Mouse (Mus musculus) small intestine, adult 2 months (tissue): ENCODE results near the gene Kat6b. TPM values are rescaled to one million over a fixed set of nuclear protein-coding genes. Genes with fewer than 3 reads are reported as not detected.

ENCODE experiments used
- H3K27ac ChIP-seq: fragments of 200-500 bp; 2 replicates; pipeline ENCODE4 v1.5.1; 2012; ENCODE audit warnings: low read depth, low read length, control low read depth, inconsistent platforms; ENCODE audit not compliant: insufficient read depth
- H3K27me3 ChIP-seq: fragments of 200-500 bp; 2 replicates; pipeline ENCODE4 v1.6.1; 2012; ENCODE audit warnings: mild to moderate bottlenecking, moderate library complexity, low read length, inconsistent platforms; ENCODE audit not compliant: control insufficient read depth, insufficient read depth
- H3K36me3 ChIP-seq: fragments of 200-500 bp; 2 replicates; pipeline ENCODE4 v1.6.1; 2012; ENCODE audit warnings: mild to moderate bottlenecking, low read length, control low read depth, inconsistent platforms; ENCODE audit not compliant: control insufficient read depth, insufficient read depth
- H3K4me1 ChIP-seq: fragments of 200-500 bp; 2 replicates; pipeline ENCODE4 v1.6.1; 2012; ENCODE audit warnings: low read length, inconsistent platforms, mixed read lengths; ENCODE audit not compliant: control insufficient read depth, insufficient read depth, insufficient read length
- H3K4me3 ChIP-seq: fragments of 200-500 bp; 2 replicates; pipeline ENCODE4 v1.5.1; 2012; ENCODE audit warnings: low read depth, mild to moderate bottlenecking, control low read depth, inconsistent platforms, low read length, moderate library complexity
- CTCF ChIP-seq: fragments of 200-500 bp; IDR thresholded peaks from 2 replicates; pipeline ENCODE4 v1.5.1; 2012; ENCODE audit warnings: low read depth, mild to moderate bottlenecking, control low read depth, inconsistent platforms, low read length, moderate library complexity, mixed read lengths; ENCODE audit not compliant: insufficient replicate concordance, insufficient read length; ENCODE audit errors: extremely low read depth
- POLR2A ChIP-seq: fragments of 200-500 bp; IDR thresholded peaks from 2 replicates; pipeline ENCODE4 v1.6.1; 2012; ENCODE audit warnings: low read depth, mild to moderate bottlenecking, control low read depth, inconsistent platforms, low read length, moderate library complexity
- WGBS: fragments of 180-500 bp; shearing (Covaris S2); methylation state at CpG from one replicate; pipeline ENCODE4 v1.1.7; 2018; 5-methylcytosine and 5-hydroxymethylcytosine counted together
- polyA plus RNA-seq: library from polyadenylated mRNA; depleted of rRNA; stranded (reverse); fragments of >200 nt; gene quantifications from 2 replicates; pipeline ENCODE4 v1.2.3, GENCODE M21; 2012

Gene Kat6b
- polyA plus RNA-seq, 1 experiment, result 8.3 TPM

DNA sequence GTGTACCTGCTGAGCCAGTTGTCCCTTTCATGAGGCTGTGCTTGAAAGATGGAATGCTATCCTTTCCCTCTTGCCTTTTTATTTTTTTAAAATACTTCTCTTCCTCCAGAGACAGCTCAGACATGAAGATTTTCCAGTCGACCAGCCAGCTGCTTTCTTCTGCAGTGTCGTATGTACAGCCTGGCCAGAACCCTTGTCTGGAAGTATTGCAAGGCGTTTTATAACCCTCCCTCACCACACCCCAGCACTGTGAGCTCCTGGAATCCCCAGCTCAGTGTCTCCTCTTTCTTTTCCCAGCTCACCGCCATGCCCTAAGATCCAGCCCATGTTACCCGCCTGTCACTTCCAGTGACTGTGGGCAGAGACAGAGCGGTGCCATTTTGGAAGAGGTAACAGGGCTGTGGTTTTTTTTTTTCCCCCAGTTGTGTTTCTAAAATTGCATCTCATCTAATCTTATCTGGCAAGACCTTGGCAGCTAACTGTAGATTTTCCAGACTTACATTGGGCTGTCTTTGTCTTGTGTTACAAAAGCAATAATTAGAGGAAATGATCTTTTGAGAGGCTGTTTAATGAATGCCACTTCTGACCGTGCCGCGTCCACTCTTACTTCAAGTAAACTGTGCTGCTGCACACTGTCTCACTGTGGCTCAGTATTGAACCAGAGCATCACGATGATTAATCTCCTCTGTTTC is 77.4 kb downstream of the Kat6b start:
- H3K36me3 ChIP-seq, result no peaks in the 10 kb centered on the region
- WGBS, result 14% methylated on average over 10 of the region's 10 CpGs
- H3K4me1 ChIP-seq, result peaks cover 17% of the 10 kb centered on the region
- H3K27me3 ChIP-seq, result no peaks in the 10 kb centered on the region
- no peak overlapping the region for H3K4me3 ChIP-seq
- H3K27ac ChIP-seq, result peak overlapping the region; percentile 78
- TF ChIP-seq POLR2A (no peak), CTCF (no peak)

DNA sequence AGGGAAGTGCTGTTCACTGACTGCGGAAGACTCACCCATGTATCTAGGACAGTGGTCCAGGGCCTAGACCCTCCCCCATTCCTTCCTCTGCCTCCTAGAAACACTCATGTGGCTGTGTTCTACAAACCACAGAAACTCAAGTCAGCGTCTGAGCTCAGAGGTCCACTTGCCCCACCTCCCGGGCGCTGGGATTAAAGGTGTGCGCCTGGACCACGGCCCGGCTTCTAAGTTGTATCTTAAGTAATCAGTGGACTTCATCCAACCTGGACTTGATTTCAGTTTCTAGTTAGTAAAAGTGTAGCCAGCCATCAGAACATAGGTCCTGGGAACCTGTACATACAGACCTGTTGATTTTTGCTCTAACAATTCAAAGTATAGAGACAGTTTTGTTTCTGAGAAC is 78.2 kb downstream of the Kat6b start:
- H3K4me1 ChIP-seq, result peaks cover 17% of the 10 kb centered on the region
- 25% methylated on average over 7 of the region's 7 CpGs for WGBS
- H3K27me3 ChIP-seq, result no peaks in the 10 kb centered on the region
- H3K36me3 ChIP-seq, result no peaks in the 10 kb centered on the region
- peak overlapping the region; percentile 78 for H3K27ac ChIP-seq
- peak overlapping the region; percentile 13; the same call in 1 of the 2 replicates for H3K4me3 ChIP-seq
- TF ChIP-seq CTCF (peak; percentile 25; the same call in 1 of the 2 replicates), POLR2A (no peak)

- TF ChIP-seq POLR2A (no peak), CTCF (no peak)
- no peak overlapping the region; the same call in 1 of the 2 replicates for H3K27ac ChIP-seq
These were observed 79.4 kb downstream of the Kat6b start for GRCm38 (mm10) chr14:21560481-21561209.

GRCm38 (mm10) chr14:21561396-21562065 is 80.3 kb downstream of the Kat6b start:
- H3K4me1 ChIP-seq, result peaks cover 17% of the 10 kb centered on the region
- TF ChIP-seq POLR2A (no peak), CTCF (no peak)
- 56% methylated on average over 8 of the region's 8 CpGs for WGBS
- no peak overlapping the region for H3K4me3 ChIP-seq
- H3K27me3 ChIP-seq, result no peaks in the 10 kb centered on the region
- H3K36me3 ChIP-seq, result no peaks in the 10 kb centered on the region
- H3K27ac ChIP-seq, result no peak overlapping the region

More at GRCm38 (mm10) chr14:21560481-21561209, 79.4 kb downstream of the Kat6b start:
- Histone ChIP-seq H3K4me1 (peaks cover 17% of the 10 kb centered on the region), H3K4me3 (no peak overlapping the region), H3K36me3 (no peaks in the 10 kb centered on the region), H3K27me3 (no peaks in the 10 kb centered on the region)
- 64% methylated on average over 11 of the region's 11 CpGs for WGBS

GRCm38 (mm10) chr14:21563584-21564118 is 82.4 kb downstream of the Kat6b start:
- Histone ChIP-seq H3K27me3 (no peaks in the 10 kb centered on the region), H3K36me3 (peaks cover 3% of the 10 kb centered on the region), H3K27ac (no peak overlapping the region), H3K4me1 (peaks cover 20% of the 10 kb centered on the region), H3K4me3 (no peak overlapping the region)
- TF ChIP-seq POLR2A, result no peak
- no peak for TF ChIP-seq CTCF
- WGBS, result 53% methylated on average over 4 of the region's 4 CpGs

DNA sequence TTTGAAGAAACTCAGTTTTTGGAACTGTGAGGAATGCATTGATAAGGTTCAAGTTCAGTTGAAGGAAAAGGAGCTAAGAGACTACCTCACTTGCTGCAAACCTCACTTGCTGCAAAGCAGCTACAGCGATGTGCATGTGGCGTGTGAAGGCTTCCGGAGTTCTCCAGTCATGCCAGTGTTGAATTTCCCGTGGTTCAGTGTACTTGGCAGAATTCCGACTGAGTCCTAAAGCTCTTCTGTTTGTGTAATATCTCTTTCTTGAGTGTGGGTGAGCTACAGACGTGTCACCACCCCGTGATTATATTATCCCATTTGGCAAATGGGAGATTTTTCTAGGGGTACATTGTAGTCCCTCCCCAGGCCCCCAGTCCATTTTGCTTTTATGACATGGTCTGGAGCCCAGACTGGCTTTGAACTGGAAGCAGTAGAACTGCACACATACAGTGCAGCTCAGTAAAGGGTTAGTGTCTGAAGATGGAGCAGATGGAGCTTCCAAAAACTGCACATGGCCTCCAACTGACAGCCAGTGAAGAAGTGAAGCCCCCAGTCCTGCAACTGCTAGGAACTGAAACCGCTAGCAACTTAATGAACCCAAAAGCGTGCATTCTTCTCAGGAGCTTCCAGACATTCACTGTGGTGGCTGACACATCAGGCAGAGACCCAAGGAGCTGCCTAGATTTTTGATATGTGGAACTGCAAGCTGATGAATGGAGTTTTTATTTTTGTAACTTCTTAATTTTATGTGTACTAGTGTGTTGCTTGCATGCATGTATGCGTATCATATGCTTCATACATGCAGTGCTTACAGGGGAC is 84.5 kb downstream of the Kat6b start:
- Histone ChIP-seq H3K27ac (no peak overlapping the region), H3K4me3 (no peak overlapping the region), H3K27me3 (no peaks in the 10 kb centered on the region), H3K4me1 (peaks cover 10% of the 10 kb centered on the region), H3K36me3 (peaks cover 3% of the 10 kb centered on the region)
- WGBS, result 78% methylated on average over 10 of the region's 10 CpGs
- TF ChIP-seq POLR2A, result no peak
- no peak for TF ChIP-seq CTCF
